Mouse (Mus musculus) limb, embryonic 13.5 days (tissue): Measurements from ENCODE around the gene Otud4. TPM values are rescaled to one million over a fixed set of nuclear protein-coding genes. Genes with fewer than 3 reads are reported as not detected.

Experiments used
- ATAC-seq: fragments of 200-750 bp; cut with Nextera tagmentation; 2 replicates; pipeline ENCODE4 v1.8.0; 2017; ENCODE audit warnings: low read depth, moderate number of reproducible peaks, moderate TSS enrichment; ENCODE audit not compliant: low FRiP score
- H3K27ac ChIP-seq: fragments of 300-500 bp; sonication (generic); 2 replicates; pipeline ENCODE4 v1.5.1; 2015; ENCODE audit warnings: inconsistent platforms, mild to moderate bottlenecking, moderate library complexity
- H3K27me3 ChIP-seq: fragments of 300-500 bp; sonication (generic); 2 replicates; pipeline ENCODE4 v1.6.1; 2015; ENCODE audit warnings: mild to moderate bottlenecking, inconsistent platforms
- H3K36me3 ChIP-seq: fragments of 300-500 bp; sonication (generic); 2 replicates; pipeline ENCODE4 v1.6.1; 2015; ENCODE audit warnings: inconsistent platforms, mild to moderate bottlenecking, moderate library complexity
- H3K4me1 ChIP-seq: fragments of 300-500 bp; sonication (generic); 2 replicates; pipeline ENCODE4 v1.6.1; 2015; ENCODE audit warnings: inconsistent platforms
- H3K4me2 ChIP-seq: fragments of 300-500 bp; sonication (generic); replicated peaks from 2 replicates; pipeline ENCODE4 v1.6.1; 2015; ENCODE audit warnings: inconsistent platforms, mild to moderate bottlenecking, moderate library complexity
- H3K4me3 ChIP-seq: fragments of 300-500 bp; sonication (generic); 2 replicates; pipeline ENCODE4 v1.5.1; 2015; ENCODE audit warnings: moderate library complexity, mild to moderate bottlenecking, inconsistent platforms
- H3K9ac ChIP-seq: fragments of 300-500 bp; sonication (generic); 2 replicates; pipeline ENCODE4 v1.6.1; 2015; ENCODE audit warnings: mild to moderate bottlenecking, inconsistent platforms
- H3K9me3 ChIP-seq: fragments of 300-500 bp; sonication (generic); 2 replicates; pipeline ENCODE4 v1.6.1; 2016; ENCODE audit warnings: inconsistent platforms
- WGBS: fragments of 180-500 bp; shearing (Covaris S2); methylation state at CpG from one replicate; pipeline ENCODE4 v1.1.7; 2015; 5-methylcytosine and 5-hydroxymethylcytosine counted together
- polyA plus RNA-seq: library from polyadenylated mRNA; unstranded; fragments of >200 nt; fragmentation: Nextera tagmentation; extraction: Ambion mirVana; gene quantifications from 2 replicates; pipeline ENCODE4 v1.2.1, GENCODE M21; 2015

The Otud4 gene
- polyA plus RNA-seq, 1 experiment from 2014 or later, result 12.2 TPM

- Histone ChIP-seq H3K36me3 (peaks cover 21% of the 10 kb centered on the region), H3K9ac (peak within 1 kb of the TSS; percentile 87), H3K27ac (peak within 1 kb of the TSS; percentile 83), H3K4me1 (peaks cover 14% of the 10 kb centered on the region), H3K4me2 (peak within 1 kb of the TSS; percentile 77), H3K4me3 (peak within 1 kb of the TSS; percentile 95), H3K27me3 (no peaks in the 10 kb centered on the region), H3K9me3 (no peaks in the 10 kb centered on the region)
- under 1% methylated on average over 73 of the region's 73 CpGs for WGBS
- ATAC-seq, result peak; percentile 99
These were observed 71.9 kb downstream of the Otud4 start, which contains the start of the genes Abce1 and Anapc10 for GRCm38 (mm10) chr8:79711064-79711961. Gene Abce1 (minus strand): TSS chr8:79711740. Gene Anapc10 (plus strand): TSS chr8:79711820.

- Histone ChIP-seq H3K27ac (no peak overlapping the region), H3K27me3 (no peaks in the 10 kb centered on the region), H3K4me1 (peaks cover 14% of the 10 kb centered on the region), H3K4me2 (peak overlapping the region; percentile 51), H3K9me3 (no peaks in the 10 kb centered on the region), H3K4me3 (peak overlapping the region; percentile 95; the same call in 1 of the 2 replicates), H3K9ac (peak overlapping the region; percentile 9; the same call in 1 of the 2 replicates), H3K36me3 (peaks cover 24% of the 10 kb centered on the region)
- no peak for ATAC-seq
- 48% methylated on average over 5 of the region's 6 CpGs for WGBS
These were observed 73.3 kb downstream of the Otud4 start for GRCm38 (mm10) chr8:79712676-79713075.

GRCm38 (mm10) chr8:79721537-79721936 lies 82.1 kb downstream of the Otud4 start:
- Histone ChIP-seq H3K27me3 (no peaks in the 10 kb centered on the region), H3K4me1 (peaks cover 6% of the 10 kb centered on the region; the same call in 1 of the 2 replicates), H3K27ac (no peak overlapping the region), H3K4me2 (no peak overlapping the region), H3K9ac (no peak overlapping the region), H3K9me3 (no peaks in the 10 kb centered on the region), H3K36me3 (peaks cover 42% of the 10 kb centered on the region), H3K4me3 (no peak overlapping the region)
- ATAC-seq, result no peak

- H3K4me1 ChIP-seq, result peaks cover 6% of the 10 kb centered on the region; the same call in 1 of the 2 replicates
- no peak for ATAC-seq
These were observed 83.9 kb downstream of the Otud4 start for GRCm38 (mm10) chr8:79723308-79723707.

GRCm38 (mm10) chr8:79724589-79724988 lies 85.2 kb downstream of the Otud4 start:
- Histone ChIP-seq H3K4me1 (peaks cover 6% of the 10 kb centered on the region; the same call in 1 of the 2 replicates), H3K9me3 (no peaks in the 10 kb centered on the region), H3K4me3 (no peak overlapping the region), H3K27me3 (no peaks in the 10 kb centered on the region), H3K9ac (no peak overlapping the region), H3K36me3 (peaks cover 35% of the 10 kb centered on the region), H3K4me2 (no peak overlapping the region), H3K27ac (no peak overlapping the region)
- WGBS, result 62% methylated on average over 3 of the region's 3 CpGs
- ATAC-seq, result no peak

More at GRCm38 (mm10) chr8:79723308-79723707, 83.9 kb downstream of the Otud4 start:
- no peak overlapping the region for H3K4me3 ChIP-seq
- no peaks in the 10 kb centered on the region for H3K27me3 ChIP-seq
- no peaks in the 10 kb centered on the region for H3K9me3 ChIP-seq
- no peak overlapping the region for H3K4me2 ChIP-seq
- H3K9ac ChIP-seq, result no peak overlapping the region
- H3K27ac ChIP-seq, result no peak overlapping the region
- H3K36me3 ChIP-seq, result peaks cover 32% of the 10 kb centered on the region

Other genes with a start within 250 kb of the Otud4 start
- 48.2 and 49.4 TPM in 2 replicates for gene Smad1, start 240.1 kb upstream of the Otud4 start, polyA plus RNA-seq
- 102 and 107 TPM in 2 replicates for gene Abce1, start 72.1 kb downstream of the Otud4 start, polyA plus RNA-seq
- gene Anapc10, start 72.2 kb downstream of the Otud4 start, polyA plus RNA-seq, result 40.0 and 41.7 TPM in 2 replicates